Mouse (Mus musculus) forebrain, embryonic 11.5 days (tissue): Measurements from ENCODE around the gene Slfn14. TPM values are rescaled to one million over a fixed set of nuclear protein-coding genes. Genes with fewer than 3 reads are reported as not detected.

Source experiments
- ATAC-seq: fragments of 200-750 bp; cut with Nextera tagmentation; replicated peaks from 2 replicates; pipeline ENCODE4 v1.8.0; 2017; ENCODE audit warnings: moderate TSS enrichment; ENCODE audit not compliant: low FRiP score
- DNase-seq: peaks from one replicate; pipeline ENCODE4 v3.0.0-alpha.2; 2017; ENCODE audit warnings: low spot score
- H3K27ac ChIP-seq: fragments of 300-500 bp; sonication (generic); 2 replicates; pipeline ENCODE4 v1.5.1; 2014; ENCODE audit warnings: low read depth, low read length
- H3K27me3 ChIP-seq: fragments of 300-500 bp; sonication (generic); 2 replicates; pipeline ENCODE4 v1.6.1; 2014; ENCODE audit warnings: mild to moderate bottlenecking, low read length, mixed read lengths; ENCODE audit not compliant: control insufficient read depth, insufficient read depth
- H3K36me3 ChIP-seq: fragments of 300-500 bp; sonication (generic); 2 replicates; pipeline ENCODE4 v1.6.1; 2014; ENCODE audit warnings: mild to moderate bottlenecking, low read length, moderate library complexity, mixed read lengths; ENCODE audit not compliant: control insufficient read depth, insufficient read depth
- H3K4me1 ChIP-seq: fragments of 300-500 bp; sonication (generic); replicated peaks from 2 replicates; pipeline ENCODE4 v1.6.1; 2014; ENCODE audit warnings: low read length, mixed read lengths; ENCODE audit not compliant: control insufficient read depth, insufficient read depth
- H3K4me2 ChIP-seq: fragments of 300-500 bp; sonication (generic); 2 replicates; pipeline ENCODE4 v1.6.1; 2014; ENCODE audit warnings: low read depth, mild to moderate bottlenecking, low read length, moderate library complexity, mixed read lengths; ENCODE audit not compliant: severe bottlenecking
- H3K4me3 ChIP-seq: fragments of 300-500 bp; sonication (generic); 2 replicates; pipeline ENCODE4 v1.5.1; 2014; ENCODE audit warnings: low read depth, low read length
- H3K9ac ChIP-seq: fragments of 300-500 bp; sonication (generic); 2 replicates; pipeline ENCODE4 v1.6.1; 2014; ENCODE audit warnings: low read length
- H3K9me3 ChIP-seq: fragments of 300-500 bp; sonication (generic); 2 replicates; pipeline ENCODE4 v1.6.1; 2016; ENCODE audit warnings: low read length, mixed read lengths; ENCODE audit not compliant: control insufficient read depth
- WGBS: fragments of 180-500 bp; shearing (Covaris S2); extraction: QIAGEN DNeasy Blood & Tissue Kit; methylation state at CpG from one replicate; pipeline ENCODE4 v1.1.7; 2014; 5-methylcytosine and 5-hydroxymethylcytosine counted together
- polyA plus RNA-seq: library from polyadenylated mRNA; unstranded; fragments of >200 nt; fragmentation: Nextera tagmentation; extraction: Ambion mirVana; gene quantifications from 2 replicates; pipeline ENCODE4 v1.2.1, GENCODE M21; 2014

Gene Slfn14
- polyA plus RNA-seq, 1 experiment from 2014 or later: 0.91 TPM

DNA sequence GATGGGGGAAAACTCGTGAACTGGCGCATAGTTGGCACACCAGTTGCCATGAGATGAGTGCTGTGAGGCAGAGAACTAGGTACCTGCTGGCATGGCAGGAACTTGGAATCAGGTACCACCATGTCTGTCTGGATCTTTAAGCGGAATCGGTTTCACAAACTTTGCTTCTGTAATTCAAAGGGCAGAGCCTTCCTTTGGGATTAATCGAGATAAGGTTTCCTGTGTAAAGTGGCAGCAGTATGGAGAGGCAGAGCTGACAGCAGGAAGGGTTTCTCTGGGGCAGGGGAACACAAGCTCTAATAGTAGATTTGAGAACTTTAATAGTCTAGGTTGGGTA, 5.7 kb upstream of the Slfn14 start:
- DNase-seq (no peak), ATAC-seq (no peak)
- Histone ChIP-seq H3K4me3 (peak overlapping the region; percentile 65), H3K4me1 (no peaks in the 10 kb centered on the region), H3K36me3 (no peaks in the 10 kb centered on the region; the same call in 1 of the 2 replicates), H3K9me3 (no peaks in the 10 kb centered on the region), H3K9ac (peak overlapping the region; percentile 79), H3K4me2 (peak overlapping the region; percentile 83), H3K27me3 (no peaks in the 10 kb centered on the region), H3K27ac (peak overlapping the region; percentile 31)
- 4% methylated on average over 5 of the region's 5 CpGs for WGBS

DNA sequence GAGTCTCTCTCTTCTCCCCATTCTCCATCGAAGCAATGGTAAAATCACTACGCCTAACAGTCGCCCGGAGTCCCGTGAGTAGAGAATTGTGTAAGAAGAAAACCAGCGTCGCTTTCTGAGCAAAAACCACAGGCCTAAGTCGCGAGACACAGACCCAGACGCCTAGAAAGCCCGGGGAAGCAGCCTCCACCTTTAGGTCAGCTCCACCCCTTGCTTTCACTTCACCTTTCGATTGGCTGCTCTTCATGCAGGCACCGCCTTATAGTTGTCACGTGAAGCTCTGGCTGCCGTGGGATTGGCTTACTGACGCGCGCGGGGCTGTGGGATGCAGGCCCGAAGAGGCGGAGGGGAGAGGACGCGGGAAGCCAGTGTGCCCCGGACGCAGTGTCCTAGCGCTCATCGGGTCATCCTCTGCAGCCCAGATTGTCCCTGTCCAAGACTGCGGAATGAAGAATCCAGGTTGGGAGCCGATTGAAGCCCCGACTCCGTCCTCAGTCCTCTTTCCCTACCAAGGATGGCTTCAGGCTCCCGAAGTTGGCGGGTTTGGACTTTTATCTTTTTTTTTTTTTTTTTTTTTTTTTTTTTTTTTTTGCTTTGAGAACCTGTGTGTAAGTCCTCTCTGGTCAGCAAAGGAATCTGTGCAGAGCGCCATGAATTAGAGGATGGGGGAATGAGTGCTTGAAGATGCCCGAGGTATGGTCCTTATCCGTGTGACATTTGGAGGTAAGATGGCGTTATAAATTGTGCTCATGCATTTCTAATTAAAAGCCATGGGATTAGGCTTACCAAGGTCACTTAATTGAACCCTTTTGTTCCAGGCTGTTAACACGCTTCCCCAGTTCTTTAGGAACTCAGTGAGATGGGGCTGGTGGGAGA, 5.1 kb upstream of the Slfn14 start:
- Histone ChIP-seq H3K4me1 (no peaks in the 10 kb centered on the region), H3K27ac (peak overlapping the region; percentile 58), H3K9ac (peak overlapping the region; percentile 79), H3K36me3 (no peaks in the 10 kb centered on the region; the same call in 1 of the 2 replicates), H3K9me3 (no peaks in the 10 kb centered on the region), H3K4me3 (peak overlapping the region; percentile 65), H3K4me2 (peak overlapping the region; percentile 83), H3K27me3 (no peaks in the 10 kb centered on the region)
- ATAC-seq (peak; percentile 100), DNase-seq (peak; percentile 95)
- under 1% methylated on average over 38 of the region's 38 CpGs for WGBS

DNA sequence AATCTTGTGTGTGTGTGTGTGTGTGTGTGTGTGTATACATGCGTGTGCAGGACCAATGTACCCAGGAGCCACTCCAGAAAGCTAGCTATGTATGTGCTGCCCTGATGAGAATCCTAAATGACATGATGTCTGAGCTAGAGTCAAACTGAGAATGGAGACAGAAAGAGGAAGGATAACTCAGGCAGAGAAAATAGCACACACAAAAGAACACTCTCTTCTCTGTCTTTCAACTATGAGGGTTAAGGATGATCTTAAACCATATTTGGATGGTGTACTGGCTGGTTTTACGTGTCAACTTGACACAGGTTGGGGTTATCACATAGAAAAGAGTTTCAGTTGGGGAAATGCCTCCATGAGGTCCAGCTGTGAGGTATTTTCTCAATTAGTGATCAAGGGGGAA, 3.1 kb upstream of the Slfn14 start:
- WGBS: 77% methylated on average over 2 of the region's 2 CpGs
- Histone ChIP-seq H3K4me2 (no peak overlapping the region), H3K9ac (no peak overlapping the region), H3K9me3 (no peaks in the 10 kb centered on the region), H3K4me3 (no peak overlapping the region), H3K36me3 (no peaks in the 10 kb centered on the region), H3K27ac (no peak overlapping the region), H3K27me3 (no peaks in the 10 kb centered on the region), H3K4me1 (no peaks in the 10 kb centered on the region)
- DNase-seq (no peak), ATAC-seq (no peak)

DNA sequence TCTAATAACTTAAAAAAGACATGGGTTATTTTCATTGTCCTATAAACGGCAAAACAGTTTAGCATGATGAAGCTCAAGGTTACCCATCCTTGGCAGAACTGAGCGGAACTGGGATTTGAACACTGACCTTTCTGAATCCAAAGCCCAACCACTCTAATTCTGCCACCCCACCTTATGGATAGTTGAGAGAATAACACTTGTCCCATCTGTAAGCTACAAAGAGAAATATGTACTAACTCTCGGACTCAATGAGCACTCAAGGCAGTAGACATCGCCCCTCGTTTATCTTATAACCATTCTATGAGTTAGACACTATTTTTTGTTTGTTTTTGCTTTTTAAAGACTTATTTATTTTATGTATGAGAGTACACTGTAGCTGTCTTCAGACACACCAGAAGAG, 2.5 kb upstream of the Slfn14 start:
- DNase-seq: no peak
- 93% methylated on average over 5 of the region's 5 CpGs for WGBS

DNA sequence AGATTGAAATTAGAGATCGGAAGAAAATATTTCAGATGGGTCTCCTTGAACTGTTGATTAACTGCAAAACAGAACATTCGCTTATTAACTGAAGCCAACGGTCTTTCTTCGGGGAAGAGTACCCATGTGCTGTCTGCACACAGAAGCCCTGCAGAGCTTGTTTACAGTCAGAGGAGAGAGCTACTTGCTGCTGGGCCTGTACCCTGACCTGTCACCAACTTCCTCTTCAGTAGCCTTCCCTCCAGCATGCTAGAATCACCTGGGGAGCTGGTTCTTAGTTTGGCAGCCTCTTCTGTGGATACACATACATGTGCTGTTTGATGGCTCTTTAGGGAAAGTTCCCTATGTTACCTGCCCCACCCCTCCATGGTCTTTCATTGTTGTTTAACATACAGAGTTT, 899 bp downstream of the Slfn14 start:
- DNase-seq: no peak
- Histone ChIP-seq H3K9ac (no peak overlapping the region), H3K27me3 (no peaks in the 10 kb centered on the region; the same call in 1 of the 2 replicates), H3K27ac (no peak overlapping the region), H3K4me2 (no peak overlapping the region), H3K4me3 (no peak overlapping the region), H3K36me3 (no peaks in the 10 kb centered on the region), H3K9me3 (no peaks in the 10 kb centered on the region), H3K4me1 (no peaks in the 10 kb centered on the region)
- ATAC-seq: no peak
- 95% methylated on average over 4 of the region's 4 CpGs for WGBS

More for the DNA sequence above, 2.5 kb upstream of the Slfn14 start:
- no peak for ATAC-seq
- Histone ChIP-seq H3K36me3 (no peaks in the 10 kb centered on the region), H3K4me1 (no peaks in the 10 kb centered on the region), H3K4me2 (no peak overlapping the region), H3K4me3 (no peak overlapping the region), H3K9me3 (no peaks in the 10 kb centered on the region), H3K27ac (no peak overlapping the region), H3K9ac (no peak overlapping the region), H3K27me3 (no peaks in the 10 kb centered on the region; the same call in 1 of the 2 replicates)

DNA sequence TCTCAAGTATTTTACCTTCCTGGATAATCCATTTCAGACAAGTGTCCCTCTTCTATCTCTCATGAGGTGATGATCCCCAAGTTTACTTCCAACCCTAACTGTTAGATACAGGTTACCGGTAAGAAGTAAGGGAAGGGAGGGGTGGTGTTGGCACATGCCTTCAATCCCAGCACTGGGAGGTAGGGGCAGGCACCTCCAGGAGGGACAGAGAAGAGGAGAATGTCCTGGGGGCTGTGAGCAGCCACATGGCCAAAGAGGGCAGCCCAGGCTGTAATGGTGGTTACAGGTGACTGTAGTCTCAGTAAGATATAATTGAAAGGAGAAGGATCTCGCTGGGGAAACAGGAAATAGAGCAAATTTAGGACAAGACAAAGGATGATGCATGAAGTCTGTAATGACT, 4.4 kb downstream of the Slfn14 start:
- Histone ChIP-seq H3K9ac (no peak overlapping the region), H3K27ac (no peak overlapping the region), H3K4me1 (no peaks in the 10 kb centered on the region), H3K4me3 (no peak overlapping the region), H3K9me3 (no peaks in the 10 kb centered on the region), H3K27me3 (no peaks in the 10 kb centered on the region; the same call in 1 of the 2 replicates), H3K4me2 (no peak overlapping the region), H3K36me3 (no peaks in the 10 kb centered on the region)
- DNase-seq (no peak), ATAC-seq (no peak)
- 67% methylated on average over 2 of the region's 2 CpGs for WGBS

DNA sequence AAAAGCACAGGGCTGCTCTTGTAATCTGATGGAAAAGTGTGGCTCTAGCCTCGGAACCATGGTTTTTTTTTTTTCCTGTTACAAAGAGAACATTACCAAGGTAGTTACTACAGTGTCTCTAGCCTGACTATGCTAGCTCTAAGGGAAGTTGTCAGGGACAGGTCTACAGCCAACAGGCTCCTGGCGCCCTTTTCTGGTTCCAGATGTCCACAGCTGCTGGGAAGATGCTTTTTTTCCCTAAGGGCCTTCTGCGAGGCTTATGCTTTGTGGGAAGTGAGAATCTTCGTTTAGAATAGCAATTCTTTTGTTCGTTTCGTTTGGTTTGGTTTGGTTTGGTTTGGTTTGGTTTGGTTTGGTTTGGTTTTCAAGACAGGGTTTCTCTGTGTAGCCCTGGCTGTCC, 6.8 kb downstream of the Slfn14 start:
- Histone ChIP-seq H3K27me3 (no peaks in the 10 kb centered on the region; the same call in 1 of the 2 replicates), H3K4me1 (no peaks in the 10 kb centered on the region), H3K27ac (no peak overlapping the region), H3K9ac (no peak overlapping the region), H3K4me2 (no peak overlapping the region), H3K36me3 (no peaks in the 10 kb centered on the region), H3K4me3 (no peak overlapping the region), H3K9me3 (no peaks in the 10 kb centered on the region)
- WGBS: 80% methylated on average over 6 of the region's 6 CpGs
- ATAC-seq (no peak), DNase-seq (no peak)

DNA sequence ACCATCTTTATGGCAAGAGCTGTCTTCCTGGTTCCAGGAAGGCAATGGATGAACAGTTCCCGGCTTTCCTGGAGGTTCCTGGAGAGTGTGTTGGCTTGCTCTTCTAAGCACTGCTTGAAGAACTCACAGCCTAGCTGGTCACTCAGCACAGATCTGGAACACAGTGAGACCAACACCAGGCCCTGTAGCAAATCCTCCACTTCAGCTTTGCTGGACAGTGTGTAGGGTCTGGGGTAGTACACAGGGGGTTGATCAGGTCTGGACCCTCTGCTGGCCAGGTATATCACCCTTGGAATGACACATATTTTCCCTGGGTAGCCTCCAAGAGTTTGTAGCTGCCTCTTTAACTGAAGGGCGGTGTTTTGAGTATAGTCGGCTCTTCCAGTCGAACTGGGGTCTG, 7.5 kb downstream of the Slfn14 start:
- Histone ChIP-seq H3K4me1 (no peaks in the 10 kb centered on the region), H3K27ac (no peak overlapping the region), H3K36me3 (no peaks in the 10 kb centered on the region), H3K9me3 (no peaks in the 10 kb centered on the region), H3K4me2 (no peak overlapping the region), H3K4me3 (no peak overlapping the region), H3K9ac (no peak overlapping the region), H3K27me3 (no peaks in the 10 kb centered on the region)
- no peak for DNase-seq
- 92% methylated on average over 4 of the region's 4 CpGs for WGBS
- ATAC-seq: no peak

DNA sequence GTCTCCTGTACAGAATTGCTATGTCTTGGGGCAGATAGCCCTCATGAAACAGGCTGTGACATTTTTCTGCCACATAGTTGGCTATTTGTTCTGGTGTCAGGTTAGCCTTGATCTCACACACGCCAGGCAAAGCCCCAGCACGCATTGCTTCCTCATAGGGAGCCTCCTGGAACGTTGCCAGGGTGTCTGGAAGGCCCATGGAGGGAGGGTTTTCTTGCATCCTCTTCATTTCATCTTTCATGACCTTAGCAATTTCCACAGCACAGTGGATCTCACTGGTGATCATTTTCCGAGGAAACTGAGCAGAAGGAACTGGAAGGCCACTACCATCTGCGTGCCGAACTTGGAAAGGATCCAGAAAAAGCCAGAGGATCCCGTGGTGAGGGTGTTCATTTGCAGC, 10.3 kb downstream of the Slfn14 start:
- no peak overlapping the region for H3K4me2 ChIP-seq
- H3K27me3 ChIP-seq: no peaks in the 10 kb centered on the region
- ATAC-seq (no peak), DNase-seq (no peak)
- 77% methylated on average over 7 of the region's 7 CpGs for WGBS
- no peak overlapping the region for H3K27ac ChIP-seq
- H3K9ac ChIP-seq: no peak overlapping the region
- no peak overlapping the region for H3K4me3 ChIP-seq
- no peaks in the 10 kb centered on the region for H3K9me3 ChIP-seq
- H3K36me3 ChIP-seq: no peaks in the 10 kb centered on the region
- no peaks in the 10 kb centered on the region for H3K4me1 ChIP-seq
